Mouse (Mus musculus): Measurements from ENCODE around the gene Gm10518. TPM values are rescaled to one million over a fixed set of nuclear protein-coding genes. Genes with fewer than 3 reads are reported as not detected.
"Not testable (repeated sequence)": the region's sequence is repeated elsewhere in the genome, so short reads cannot be mapped to it uniquely, and the experiment has no call there.

The Gm10518 gene
- polyA plus RNA-seq, 1 experiment from 2014 or later: 0.17 TPM

DNA sequence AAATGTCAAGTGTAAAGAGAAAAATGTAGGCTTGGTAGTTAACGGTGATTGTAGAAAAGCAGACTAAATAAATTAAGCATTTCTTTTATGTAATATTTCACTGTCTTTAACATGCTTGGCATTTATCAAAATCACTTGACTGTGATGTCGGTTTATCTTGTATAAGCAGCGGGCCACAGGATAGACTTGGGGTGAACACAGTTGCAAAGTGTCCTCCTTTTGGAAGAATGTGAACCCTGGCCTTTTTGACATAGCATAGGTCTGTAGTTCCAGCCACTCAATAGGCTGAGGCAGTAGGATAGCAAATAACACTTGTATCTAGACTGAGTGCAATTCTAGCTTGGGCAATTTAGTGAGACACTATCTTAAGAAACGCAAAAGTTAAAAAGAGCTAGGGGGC is 4.3 kb downstream of the Gm10518 start:
- Histone ChIP-seq H3K36me3 (replicated peaks) (no peaks in the 10 kb centered on the region), H3K4me3 (no peak overlapping the region), H3K27me3 (ENCODE audit: poor library complexity, severe bottlenecking) (no peaks in the 10 kb centered on the region), H3K9me3 (no peaks in the 10 kb centered on the region), H3K4me1 (peaks cover 6% of the 10 kb centered on the region; the same call in 1 of the 2 replicates), H3K27ac (no peak overlapping the region)
- WGBS: 93% methylated on average over 4 of the region's 4 CpGs
- no peak for DNase-seq (ENCODE audit: extremely low spot score, low spot score)

DNA sequence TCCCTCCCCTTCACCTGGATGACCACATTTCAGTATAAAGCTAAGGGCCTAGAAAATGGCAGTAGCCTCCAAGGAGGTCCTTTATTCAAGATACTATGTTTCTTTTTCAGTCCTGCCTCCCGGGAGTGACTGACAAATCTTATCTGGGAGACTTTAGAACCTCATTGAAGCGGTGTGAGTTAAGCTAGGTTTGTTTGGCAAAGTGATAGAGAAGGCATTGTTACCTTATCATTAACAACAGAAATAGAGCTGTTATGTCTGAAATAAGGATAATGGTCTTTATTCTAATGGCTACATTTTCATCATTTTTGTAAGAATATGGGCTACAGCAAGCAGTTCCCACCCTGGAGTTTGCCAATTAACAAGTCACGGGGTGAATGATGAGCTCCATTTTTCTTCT is 5.1 kb downstream of the Gm10518 start:
- WGBS: 80% methylated on average over 3 of the region's 3 CpGs

DNA sequence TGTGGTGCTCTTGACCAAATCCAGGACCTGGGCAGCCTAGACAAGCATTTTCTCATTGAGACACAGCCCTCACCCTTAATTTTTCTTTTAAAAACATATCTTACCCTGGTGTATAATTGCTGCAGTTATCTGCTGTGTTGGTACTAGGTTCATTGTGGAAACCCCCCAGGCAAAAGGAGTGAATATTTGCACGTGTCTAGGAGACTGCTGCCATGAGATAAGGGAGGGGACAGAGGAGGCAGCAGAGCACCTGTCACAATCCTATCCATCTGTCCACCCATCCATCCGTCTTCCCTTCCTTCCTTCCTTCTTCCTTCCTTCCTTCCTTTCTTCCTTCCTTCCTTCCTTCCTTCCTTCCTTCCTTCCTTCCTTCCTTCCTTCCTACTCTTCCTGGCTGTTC is 10.2 kb downstream of the Gm10518 start:
- Histone ChIP-seq H3K27ac (no peak overlapping the region), H3K4me1 (no peaks in the 10 kb centered on the region), H3K9me3 (no peaks in the 10 kb centered on the region), H3K27me3 (ENCODE audit: poor library complexity, severe bottlenecking) (no peaks in the 10 kb centered on the region), H3K36me3 (replicated peaks) (no peaks in the 10 kb centered on the region), H3K4me3 (no peak overlapping the region)
- no peak for DNase-seq (ENCODE audit: extremely low spot score, low spot score)
- WGBS: 56% methylated on average over 2 of the region's 2 CpGs

More for the DNA sequence above, 5.1 kb downstream of the Gm10518 start:
- no peak for DNase-seq (ENCODE audit: extremely low spot score, low spot score)
- no peaks in the 10 kb centered on the region for H3K36me3 ChIP-seq (replicated peaks)
- H3K4me1 ChIP-seq: peaks cover 5% of the 10 kb centered on the region; the same call in 1 of the 2 replicates
- H3K4me3 ChIP-seq: no peak overlapping the region
- no peaks in the 10 kb centered on the region for H3K9me3 ChIP-seq
- no peak overlapping the region for H3K27ac ChIP-seq
- no peaks in the 10 kb centered on the region for H3K27me3 ChIP-seq (ENCODE audit: poor library complexity, severe bottlenecking)

DNA sequence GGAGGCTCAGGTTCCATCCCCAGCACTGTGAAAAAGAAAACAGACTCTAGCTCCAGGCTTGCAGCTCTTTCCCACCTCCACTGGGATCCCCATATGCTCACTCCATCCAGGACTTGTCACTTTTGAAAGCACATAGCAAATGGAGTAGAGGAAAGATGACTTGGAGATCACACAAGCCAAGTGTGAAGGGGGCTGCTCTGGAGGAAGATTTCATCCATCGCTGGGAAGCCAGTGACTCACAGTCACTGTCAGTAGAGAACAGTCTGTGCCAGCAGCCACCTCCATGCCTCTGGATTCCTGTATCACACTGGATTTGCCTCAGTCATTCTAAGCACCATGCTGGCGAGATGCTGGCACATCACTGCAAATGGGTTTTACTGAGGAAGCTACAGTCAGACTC is 11.4 kb downstream of the Gm10518 start:
- Histone ChIP-seq H3K36me3 (replicated peaks) (no peaks in the 10 kb centered on the region), H3K9me3 (no peaks in the 10 kb centered on the region), H3K4me1 (no peaks in the 10 kb centered on the region), H3K4me3 (no peak overlapping the region), H3K27ac (no peak overlapping the region), H3K27me3 (ENCODE audit: poor library complexity, severe bottlenecking) (no peaks in the 10 kb centered on the region)
- DNase-seq (ENCODE audit: extremely low spot score, low spot score): no peak
- WGBS: 86% methylated on average over 2 of the region's 2 CpGs

DNA sequence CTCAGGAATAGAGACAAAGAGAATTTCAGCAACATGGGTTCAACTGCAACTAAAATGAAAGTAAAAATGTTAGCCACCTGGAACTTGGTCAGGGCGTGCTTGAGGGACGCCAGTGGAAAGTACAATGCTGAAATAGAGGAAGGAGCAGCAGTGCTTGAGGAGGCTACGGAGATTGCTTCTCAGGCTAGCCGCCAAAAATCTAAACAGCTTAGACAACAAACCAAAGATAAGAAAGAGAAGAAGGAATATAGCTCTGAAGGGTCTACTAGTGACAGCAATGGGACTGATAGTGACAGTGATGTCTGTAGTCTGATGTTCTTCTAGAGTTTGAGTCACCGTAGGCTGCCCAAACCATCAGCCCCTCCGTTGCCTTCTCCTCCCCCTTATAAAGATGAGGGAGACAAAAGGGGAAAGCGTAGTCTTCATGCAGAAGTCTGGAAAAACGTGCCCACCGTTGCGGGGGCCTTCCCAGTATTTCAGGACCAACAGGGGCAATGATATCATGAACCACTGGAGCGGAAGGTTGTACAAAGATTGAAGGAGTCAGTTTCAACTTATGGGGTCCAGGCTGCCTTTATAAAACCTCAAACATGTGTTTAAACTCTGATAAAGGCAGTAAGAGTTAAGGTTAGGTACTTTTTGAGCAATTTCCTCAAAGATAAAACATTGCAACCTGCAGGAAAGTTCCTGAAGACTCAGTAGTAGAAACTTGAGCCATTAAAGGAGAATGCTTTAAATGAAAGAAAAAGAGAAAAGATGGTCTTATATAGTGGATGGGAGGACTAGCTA is 15.5 kb downstream of the Gm10518 start:
- H3K4me3 ChIP-seq; H3K4me1 ChIP-seq; H3K27ac ChIP-seq; H3K36me3 ChIP-seq (replicated peaks); H3K9me3 ChIP-seq; DNase-seq (ENCODE audit: extremely low spot score, low spot score); H3K27me3 ChIP-seq (ENCODE audit: poor library complexity, severe bottlenecking): not testable (repeated sequence)
- WGBS: 93% methylated on average over 11 of the region's 11 CpGs

DNA sequence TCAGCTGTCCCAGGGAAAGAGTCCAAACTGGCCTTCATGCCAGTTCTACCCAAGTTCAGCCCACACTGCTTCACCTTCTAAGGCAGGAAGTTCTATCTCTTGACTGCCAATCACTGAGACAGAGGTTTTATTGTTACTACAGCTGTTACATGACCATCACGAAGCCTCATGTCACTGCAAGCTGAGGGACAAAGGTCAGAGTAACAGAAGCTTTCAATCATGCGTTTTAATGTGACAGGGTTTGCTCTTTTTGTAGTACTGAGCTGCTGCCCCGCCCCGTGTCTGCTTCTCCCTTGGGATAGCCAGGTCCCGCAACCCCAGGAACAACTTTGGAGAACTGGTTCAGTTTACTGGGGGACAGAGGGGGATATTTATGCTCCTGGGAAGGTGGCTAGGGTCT is 21.4 kb downstream of the Gm10518 start:
- no peak overlapping the region for H3K4me3 ChIP-seq
- H3K27ac ChIP-seq: no peak overlapping the region
- H3K4me1 ChIP-seq: no peaks in the 10 kb centered on the region
- 72% methylated on average over 5 of the region's 5 CpGs for WGBS
- no peaks in the 10 kb centered on the region; the same call in 1 of the 2 replicates for H3K9me3 ChIP-seq
- H3K36me3 ChIP-seq (replicated peaks): no peaks in the 10 kb centered on the region
- no peak for DNase-seq (ENCODE audit: extremely low spot score, low spot score)
- no peaks in the 10 kb centered on the region for H3K27me3 ChIP-seq (ENCODE audit: poor library complexity, severe bottlenecking)

DNA sequence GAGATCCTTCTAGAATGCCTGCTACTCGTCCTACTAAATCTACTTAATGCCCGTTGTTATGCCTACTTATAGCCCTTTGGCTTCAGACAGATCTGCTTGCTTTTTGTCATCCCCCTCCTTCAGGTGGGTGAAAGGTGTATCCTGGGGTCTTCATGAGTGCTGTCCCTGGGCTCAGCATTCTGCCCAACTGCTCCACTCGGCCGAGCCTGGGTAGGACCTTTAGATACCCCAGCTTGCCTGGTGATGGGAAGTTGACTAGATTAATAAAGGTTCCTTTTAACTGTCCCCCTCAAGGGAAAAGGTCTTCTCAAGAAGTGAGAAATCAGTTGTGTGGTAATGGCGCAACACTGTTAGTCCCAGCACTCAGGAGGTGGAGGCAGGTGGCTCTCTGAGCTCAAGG is 24.9 kb downstream of the Gm10518 start:
- DNase-seq (ENCODE audit: extremely low spot score, low spot score): no peak
- Histone ChIP-seq H3K27me3 (ENCODE audit: poor library complexity, severe bottlenecking) (no peaks in the 10 kb centered on the region), H3K36me3 (replicated peaks) (no peaks in the 10 kb centered on the region), H3K27ac (no peak overlapping the region), H3K9me3 (no peaks in the 10 kb centered on the region), H3K4me3 (no peak overlapping the region), H3K4me1 (no peaks in the 10 kb centered on the region; the same call in 1 of the 2 replicates)
- 88% methylated on average over 5 of the region's 5 CpGs for WGBS

DNA sequence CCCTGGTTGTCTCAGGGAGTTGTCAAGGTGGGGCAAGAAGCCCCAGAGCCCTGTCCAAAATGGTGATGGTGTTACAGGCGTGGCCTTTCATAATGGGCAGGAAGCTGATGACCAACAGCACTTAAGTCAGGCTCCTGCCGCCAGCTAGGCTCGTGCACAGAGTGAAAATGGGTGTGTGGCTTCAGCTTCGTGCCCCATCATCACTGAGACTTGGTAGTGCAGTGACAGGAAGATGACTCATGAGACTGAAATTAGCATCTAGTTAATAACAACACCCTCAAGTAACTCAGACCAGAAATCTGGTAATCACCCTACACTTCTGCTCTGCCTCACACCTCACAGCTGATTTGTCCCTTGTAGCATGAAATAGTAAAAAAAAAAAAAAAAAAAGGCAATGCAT is 25.7 kb downstream of the Gm10518 start:
- H3K9me3 ChIP-seq: no peaks in the 10 kb centered on the region
- no peak overlapping the region for H3K27ac ChIP-seq
- no peaks in the 10 kb centered on the region; the same call in 1 of the 2 replicates for H3K4me1 ChIP-seq
- 83% methylated on average over 4 of the region's 4 CpGs for WGBS
- no peaks in the 10 kb centered on the region for H3K36me3 ChIP-seq (replicated peaks)
- no peak overlapping the region for H3K4me3 ChIP-seq
- no peak for DNase-seq (ENCODE audit: extremely low spot score, low spot score)
- no peaks in the 10 kb centered on the region for H3K27me3 ChIP-seq (ENCODE audit: poor library complexity, severe bottlenecking)

DNA sequence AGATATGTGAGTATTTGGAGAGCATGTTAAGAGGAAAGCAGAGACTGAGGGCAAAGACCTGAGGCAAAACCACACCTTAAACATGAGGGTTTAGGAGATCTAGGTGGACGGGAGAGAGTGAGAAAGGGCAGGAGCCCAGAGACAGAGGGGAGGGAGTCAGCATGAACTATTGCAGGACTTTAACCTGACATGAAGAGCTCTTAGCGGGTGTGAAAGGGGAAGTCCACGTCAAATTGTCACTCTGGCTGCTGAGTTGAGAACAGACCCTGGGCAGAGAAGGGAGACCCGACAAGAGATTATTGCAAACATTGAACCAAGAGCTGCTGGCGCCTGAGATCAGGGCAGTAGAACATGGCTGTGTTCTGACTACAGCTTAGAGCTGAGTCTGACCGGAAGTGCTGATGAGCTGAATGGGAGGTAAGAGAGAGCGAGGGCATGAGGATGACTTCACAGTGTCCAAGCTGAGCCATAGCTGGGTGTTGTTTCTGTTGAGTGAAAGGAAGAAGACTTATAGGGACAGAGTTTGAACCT is 29.6 kb downstream of the Gm10518 start:
- 83% methylated on average over 7 of the region's 7 CpGs for WGBS
- Histone ChIP-seq H3K4me1 (no peaks in the 10 kb centered on the region; the same call in 1 of the 2 replicates), H3K4me3 (no peak overlapping the region), H3K36me3 (replicated peaks) (no peaks in the 10 kb centered on the region), H3K9me3 (0 out of 2 replicates have a peak, but pooled peaks cover 4% of the 10 kb centered on the region), H3K27me3 (ENCODE audit: poor library complexity, severe bottlenecking) (no peaks in the 10 kb centered on the region), H3K27ac (no peak overlapping the region)
- DNase-seq (ENCODE audit: extremely low spot score, low spot score): no peak

DNA sequence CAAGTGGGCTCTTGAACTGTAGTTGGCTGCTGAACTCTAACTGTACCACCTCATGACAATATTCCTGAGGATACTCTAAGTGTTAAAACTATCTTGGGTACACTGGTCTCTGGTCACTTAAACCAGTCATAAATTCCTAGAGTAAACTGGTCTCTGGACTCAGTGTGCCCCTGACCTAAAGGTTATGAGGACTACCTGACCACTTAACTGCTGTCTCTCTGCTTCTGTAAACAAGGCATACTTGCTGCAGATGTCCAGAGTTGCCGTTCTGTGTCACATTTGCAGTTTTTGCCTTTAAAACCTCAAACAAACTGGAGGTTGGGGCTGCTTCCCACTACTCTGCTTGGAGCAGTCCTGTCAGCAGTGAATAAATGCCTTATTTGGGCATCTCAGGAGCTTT is 30.4 kb downstream of the Gm10518 start:
- 0 out of 2 replicates have a peak, but pooled peaks cover 4% of the 10 kb centered on the region for H3K9me3 ChIP-seq
- H3K4me1 ChIP-seq: no peaks in the 10 kb centered on the region; the same call in 1 of the 2 replicates
- DNase-seq (ENCODE audit: extremely low spot score, low spot score): no peak
- 87% methylated on average over 1 of the region's 1 CpGs for WGBS
- H3K4me3 ChIP-seq: no peak overlapping the region
- H3K27me3 ChIP-seq (ENCODE audit: poor library complexity, severe bottlenecking): no peaks in the 10 kb centered on the region
- no peaks in the 10 kb centered on the region for H3K36me3 ChIP-seq (replicated peaks)
- H3K27ac ChIP-seq: no peak overlapping the region

DNA sequence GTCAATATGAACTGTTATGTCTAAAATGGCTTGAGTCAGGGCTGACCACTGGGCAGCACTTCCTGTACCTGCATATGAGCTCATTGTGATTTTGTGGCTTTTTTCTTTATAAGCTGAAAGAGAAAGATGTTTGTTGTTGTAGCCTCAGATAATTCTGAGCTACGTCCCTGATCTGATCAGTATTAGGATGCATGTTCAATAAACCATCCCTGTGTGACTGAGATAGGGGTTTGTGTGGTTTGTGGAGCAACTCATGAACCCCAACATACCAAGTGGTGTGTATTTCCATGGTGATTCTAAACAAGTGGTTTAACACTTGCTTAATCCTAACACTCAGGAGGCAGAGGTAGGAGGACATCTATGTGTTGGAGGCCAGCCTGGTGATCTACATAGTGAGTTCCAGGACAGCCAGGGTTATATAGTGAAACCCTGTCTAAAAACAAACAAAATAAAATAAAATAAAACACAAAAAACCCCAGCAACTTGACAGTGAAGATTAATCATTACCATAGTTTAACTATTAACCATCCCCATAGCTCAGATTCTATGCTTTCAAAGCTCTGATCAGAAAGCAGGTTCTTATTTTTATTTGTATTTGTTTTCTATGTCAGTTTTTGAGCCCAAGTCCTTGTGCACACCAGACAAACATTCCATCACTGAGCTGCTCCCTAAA is 32.7 kb downstream of the Gm10518 start:
- Histone ChIP-seq H3K27ac (no peak overlapping the region), H3K9me3 (0 out of 2 replicates have a peak, but pooled peaks cover 4% of the 10 kb centered on the region), H3K27me3 (ENCODE audit: poor library complexity, severe bottlenecking) (no peaks in the 10 kb centered on the region), H3K36me3 (replicated peaks) (no peaks in the 10 kb centered on the region), H3K4me3 (no peak overlapping the region), H3K4me1 (no peaks in the 10 kb centered on the region; the same call in 1 of the 2 replicates)
- DNase-seq (ENCODE audit: extremely low spot score, low spot score): no peak
- WGBS: 93% methylated on average over 1 of the region's 1 CpGs

DNA sequence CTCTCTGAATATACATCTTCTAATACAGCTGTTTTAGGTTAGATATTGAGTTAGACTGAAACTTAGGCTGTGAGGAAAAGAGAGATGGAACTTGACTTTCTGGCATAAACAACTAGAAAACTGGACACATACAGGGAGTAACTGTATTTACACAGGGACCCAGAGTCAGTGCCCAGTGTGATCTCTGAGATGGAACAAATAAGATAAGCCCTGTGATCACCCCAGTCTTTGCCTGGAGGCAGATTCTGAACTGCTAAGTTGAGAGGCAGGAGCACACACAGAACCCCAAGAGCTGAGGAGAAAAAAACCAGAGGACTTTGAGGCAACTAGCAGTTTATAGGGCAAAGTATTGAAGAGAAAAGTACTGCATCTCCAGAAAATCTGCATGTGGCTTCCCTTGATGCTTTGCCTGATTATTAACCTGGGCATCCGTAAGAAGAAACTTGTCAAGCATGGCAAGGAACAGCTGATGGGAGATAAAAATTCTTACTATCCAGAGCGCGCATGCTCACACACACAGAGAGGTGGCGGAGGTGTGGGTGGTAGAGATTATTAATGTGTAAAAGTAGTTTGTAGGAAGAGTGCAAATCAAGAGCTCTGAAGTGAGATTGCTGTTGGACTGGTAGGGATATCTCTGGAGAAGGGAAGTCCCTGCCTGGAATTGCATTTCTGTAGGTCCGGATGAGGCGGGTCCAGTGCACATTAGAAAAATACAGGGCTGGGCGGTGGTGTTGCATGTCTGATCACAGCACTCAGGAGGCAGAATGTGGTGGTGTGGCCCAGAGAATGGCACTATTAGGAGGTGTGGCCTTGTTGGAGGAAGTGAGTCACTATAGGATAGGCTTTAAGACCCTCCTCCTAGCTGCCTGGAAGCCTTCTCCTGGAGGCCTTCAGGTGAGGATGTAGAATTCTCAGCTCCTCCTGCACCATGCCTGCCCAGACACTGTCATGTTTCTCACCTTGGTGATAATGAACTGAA is 33.5 kb downstream of the Gm10518 start:
- Histone ChIP-seq H3K4me3 (no peak overlapping the region), H3K36me3 (replicated peaks) (no peaks in the 10 kb centered on the region), H3K4me1 (no peaks in the 10 kb centered on the region), H3K27ac (no peak overlapping the region), H3K27me3 (ENCODE audit: poor library complexity, severe bottlenecking) (no peaks in the 10 kb centered on the region), H3K9me3 (0 out of 2 replicates have a peak, but pooled peaks cover 4% of the 10 kb centered on the region)
- no peak for DNase-seq (ENCODE audit: extremely low spot score, low spot score)
- 95% methylated on average over 7 of the region's 7 CpGs for WGBS
